Mouse (Mus musculus) forebrain, postnatal 0 days (tissue): ENCODE data around the gene Suds3. TPM values are rescaled to one million over a fixed set of nuclear protein-coding genes. Genes with fewer than 3 reads are reported as not detected.

Source experiments
- ATAC-seq: fragments of 200-750 bp; cut with Nextera tagmentation; 2 replicates; pipeline ENCODE4 v1.8.0; 2017; ENCODE audit warnings: mild to moderate bottlenecking, moderate library complexity
- DNase-seq: peaks from one replicate; pipeline ENCODE4 v3.0.0-alpha.2; 2015
- H3K27ac ChIP-seq: fragments of 300-500 bp; sonication (generic); 2 replicates; pipeline ENCODE4 v1.5.1; 2014; ENCODE audit warnings: low read depth, mild to moderate bottlenecking, antibody characterized with exemption, low read length, moderate library complexity, mixed read lengths
- H3K27me3 ChIP-seq: fragments of 300-500 bp; sonication (generic); 2 replicates; pipeline ENCODE4 v1.6.1; 2014; ENCODE audit warnings: mild to moderate bottlenecking, low read length, mixed read lengths; ENCODE audit not compliant: insufficient read depth
- H3K36me3 ChIP-seq: fragments of 300-500 bp; sonication (generic); 2 replicates; pipeline ENCODE4 v1.6.1; 2014; ENCODE audit warnings: mild to moderate bottlenecking, moderate library complexity; ENCODE audit not compliant: insufficient read depth
- H3K4me1 ChIP-seq: fragments of 300-500 bp; sonication (generic); 2 replicates; pipeline ENCODE4 v1.6.1; 2014; ENCODE audit warnings: antibody characterized with exemption; ENCODE audit not compliant: insufficient read depth
- H3K4me2 ChIP-seq: fragments of 300-500 bp; sonication (generic); 2 replicates; pipeline ENCODE4 v1.6.1; 2014; ENCODE audit warnings: low read depth, mild to moderate bottlenecking, moderate library complexity
- H3K4me3 ChIP-seq: fragments of 300-500 bp; sonication (generic); 2 replicates; pipeline ENCODE4 v1.5.1; 2014; ENCODE audit warnings: low read depth, low read length, mixed read lengths
- H3K9ac ChIP-seq: fragments of 300-500 bp; sonication (generic); 2 replicates; pipeline ENCODE4 v1.6.1; 2014; ENCODE audit warnings: mild to moderate bottlenecking
- H3K9me3 ChIP-seq: fragments of 300-500 bp; sonication (generic); 2 replicates; pipeline ENCODE4 v1.6.1; 2016; ENCODE audit warnings: low read length
- CTCF ChIP-seq: sonication (generic); IDR thresholded peaks from 2 replicates; pipeline ENCODE4 v1.5.1; 2016; ENCODE audit warnings: antibody characterized with exemption, control low read depth, low read depth
- WGBS: fragments of 180-500 bp; shearing (Covaris S2); extraction: QIAGEN DNeasy Blood & Tissue Kit; methylation state at CpG from one replicate; pipeline ENCODE4 v1.1.7; 2014; 5-methylcytosine and 5-hydroxymethylcytosine counted together
- polyA plus RNA-seq: library from polyadenylated mRNA; unstranded; fragments of >200 nt; fragmentation: Nextera tagmentation; extraction: Ambion mirVana; gene quantifications from 2 replicates; pipeline ENCODE4 v1.2.1, GENCODE M21; 2015
- total RNA-seq: library from RNA; depleted of rRNA; stranded (reverse); fragments of >200 nt; gene quantifications from 2 replicates; pipeline ENCODE4 v1.2.3, GENCODE M21; 2014

Suds3 gene
- total and polyA plus RNA-seq, 2 experiments from 2014 or later: 75.9 to 83.5 TPM

GRCm38 (mm10) chr5:117104329-117104728, 11.6 kb downstream of the Suds3 start:
- Histone ChIP-seq H3K9ac (no peak overlapping the region), H3K4me3 (no peak overlapping the region), H3K4me2 (no peak overlapping the region), H3K9me3 (no peaks in the 10 kb centered on the region), H3K27me3 (no peaks in the 10 kb centered on the region), H3K36me3 (peaks cover 87% of the 10 kb centered on the region), H3K27ac (no peak overlapping the region), H3K4me1 (0 out of 2 replicates have a peak, but pooled peaks cover 2% of the 10 kb centered on the region)
- ATAC-seq (no peak), DNase-seq (no peak)
- TF ChIP-seq CTCF: no peak
- WGBS: 94% methylated on average over 12 of the region's 12 CpGs

GRCm38 (mm10) chr5:117103194-117103929, 12.6 kb downstream of the Suds3 start:
- no peak for ATAC-seq
- H3K36me3 ChIP-seq: peaks cover 79% of the 10 kb centered on the region
- H3K27ac ChIP-seq: no peak overlapping the region
- H3K9me3 ChIP-seq: no peaks in the 10 kb centered on the region
- TF ChIP-seq CTCF: no peak
- DNase-seq: no peak
- no peak overlapping the region for H3K4me3 ChIP-seq
- 0 out of 2 replicates have a peak, but pooled peaks cover 2% of the 10 kb centered on the region for H3K4me1 ChIP-seq
- H3K9ac ChIP-seq: no peak overlapping the region
- H3K27me3 ChIP-seq: no peaks in the 10 kb centered on the region
- no peak overlapping the region for H3K4me2 ChIP-seq
- WGBS: 94% methylated on average over 20 of the region's 20 CpGs

GRCm38 (mm10) chr5:117099742-117100141, 16.2 kb downstream of the Suds3 start:
- WGBS: 89% methylated on average over 11 of the region's 11 CpGs
- peak; percentile 49 for TF ChIP-seq CTCF
- no peaks in the 10 kb centered on the region for H3K27me3 ChIP-seq
- H3K36me3 ChIP-seq: peaks cover 51% of the 10 kb centered on the region
- H3K4me1 ChIP-seq: no peaks in the 10 kb centered on the region
- H3K4me2 ChIP-seq: no peak overlapping the region
- no peak overlapping the region for H3K9ac ChIP-seq
- no peak for ATAC-seq
- H3K4me3 ChIP-seq: no peak overlapping the region
- no peak overlapping the region for H3K27ac ChIP-seq
- no peaks in the 10 kb centered on the region for H3K9me3 ChIP-seq
- DNase-seq: no peak

GRCm38 (mm10) chr5:117099008-117099407, 16.9 kb downstream of the Suds3 start:
- no peak for DNase-seq
- Histone ChIP-seq H3K9ac (no peak overlapping the region), H3K27me3 (no peaks in the 10 kb centered on the region), H3K4me1 (no peaks in the 10 kb centered on the region), H3K27ac (no peak overlapping the region), H3K4me3 (no peak overlapping the region), H3K4me2 (no peak overlapping the region), H3K9me3 (no peaks in the 10 kb centered on the region), H3K36me3 (peaks cover 50% of the 10 kb centered on the region)
- no peak for ATAC-seq
- 84% methylated on average over 5 of the region's 5 CpGs for WGBS
- TF ChIP-seq CTCF: no peak

- Histone ChIP-seq H3K9ac (no peak overlapping the region), H3K4me1 (no peaks in the 10 kb centered on the region), H3K27ac (no peak overlapping the region), H3K4me3 (no peak overlapping the region), H3K27me3 (no peaks in the 10 kb centered on the region), H3K36me3 (peaks cover 53% of the 10 kb centered on the region), H3K9me3 (no peaks in the 10 kb centered on the region), H3K4me2 (no peak overlapping the region)
- TF ChIP-seq CTCF: peak; percentile 89
- WGBS: 54% methylated on average over 3 of the region's 3 CpGs
- DNase-seq: peak; percentile 78
- no peak for ATAC-seq
Measured at GRCm38 (mm10) chr5:117096716-117097115, 19.2 kb downstream of the Suds3 start.

GRCm38 (mm10) chr5:117094431-117094830, 21.5 kb downstream of the Suds3 start:
- peak; percentile 73 for ATAC-seq
- Histone ChIP-seq H3K9ac (no peak overlapping the region), H3K27ac (no peak overlapping the region), H3K4me1 (no peaks in the 10 kb centered on the region), H3K4me3 (no peak overlapping the region), H3K36me3 (peaks cover 41% of the 10 kb centered on the region), H3K9me3 (no peaks in the 10 kb centered on the region), H3K4me2 (no peak overlapping the region), H3K27me3 (no peaks in the 10 kb centered on the region)
- WGBS: 41% methylated on average over 7 of the region's 7 CpGs
- peak; percentile 80 for TF ChIP-seq CTCF
- peak; percentile 52 for DNase-seq

- Histone ChIP-seq H3K4me2 (no peak overlapping the region), H3K4me3 (no peak overlapping the region), H3K27me3 (no peaks in the 10 kb centered on the region), H3K4me1 (peaks cover 5% of the 10 kb centered on the region; the same call in 1 of the 2 replicates), H3K9me3 (no peaks in the 10 kb centered on the region), H3K36me3 (peaks cover 32% of the 10 kb centered on the region), H3K9ac (no peak overlapping the region), H3K27ac (no peak overlapping the region)
- WGBS: 33% methylated on average over 5 of the region's 6 CpGs
- no peak for TF ChIP-seq CTCF
- ATAC-seq: no peak
- no peak for DNase-seq
Measured at GRCm38 (mm10) chr5:117089786-117090185, 26.1 kb downstream of the Suds3 start.
